Mouse (Mus musculus) kidney, postnatal 36 days (tissue): ENCODE measurements around the gene Olfr1049.
"Not testable (repeated sequence)": the region's sequence is repeated elsewhere in the genome, so short reads cannot be mapped to it uniquely, and the experiment has no call there.

ENCODE experiments used
- DNase-seq, 2 experiments: peaks; one replicate each; pipeline ENCODE4 v3.0.0; 2021 to 2022; ENCODE audit warnings: mixed read lengths in 2 of 2

Olfr1049 gene

DNA sequence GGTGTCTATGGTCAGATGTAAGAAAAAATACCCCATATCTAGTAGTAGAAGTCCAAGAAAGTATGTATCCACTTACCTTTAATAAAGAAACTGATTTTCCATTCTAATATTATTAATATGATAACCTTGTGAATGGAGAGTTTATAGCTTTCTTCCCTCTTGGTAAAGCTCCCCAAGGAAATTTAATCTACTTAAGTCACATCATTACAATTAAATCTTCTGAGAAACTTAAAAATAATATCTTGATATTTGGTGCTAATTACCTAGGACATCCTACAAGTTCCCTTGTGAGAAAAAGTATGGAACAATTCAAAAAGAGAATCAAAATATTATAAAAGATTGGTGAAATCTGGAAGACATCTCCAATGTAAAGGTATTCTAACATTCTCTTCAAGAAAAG, at the start of gene Olfr1049:
Olfr1049 (minus strand) TSS at position 101 of the 400 bp plus-strand sequence.
- not testable (repeated sequence) for DNase-seq

- no peak for DNase-seq
These were observed 34.0 kb upstream of the Olfr1049 start, which contains the start of gene Olfr1052 for GRCm38 (mm10) chr2:86292155-86292554. Gene Olfr1052 (plus strand): TSS chr2:86292455.

GRCm38 (mm10) chr2:86278988-86279387, 20.9 kb upstream of the Olfr1049 start, which contains the start of gene Olfr1051:
Gene Olfr1051 (minus strand): TSS chr2:86279088.
- DNase-seq: not testable (repeated sequence)

GRCm38 (mm10) chr2:86240189-86240588, 17.9 kb downstream of the Olfr1049 start, which contains the start of gene Olfr1048:
Gene Olfr1048 (minus strand): TSS chr2:86240289.
- no peak for DNase-seq

GRCm38 (mm10) chr2:86231301-86231700, 26.8 kb downstream of the Olfr1049 start, which contains the start of gene Olfr1047:
Gene Olfr1047 (minus strand): TSS chr2:86231401.
- no peak for DNase-seq

DNA sequence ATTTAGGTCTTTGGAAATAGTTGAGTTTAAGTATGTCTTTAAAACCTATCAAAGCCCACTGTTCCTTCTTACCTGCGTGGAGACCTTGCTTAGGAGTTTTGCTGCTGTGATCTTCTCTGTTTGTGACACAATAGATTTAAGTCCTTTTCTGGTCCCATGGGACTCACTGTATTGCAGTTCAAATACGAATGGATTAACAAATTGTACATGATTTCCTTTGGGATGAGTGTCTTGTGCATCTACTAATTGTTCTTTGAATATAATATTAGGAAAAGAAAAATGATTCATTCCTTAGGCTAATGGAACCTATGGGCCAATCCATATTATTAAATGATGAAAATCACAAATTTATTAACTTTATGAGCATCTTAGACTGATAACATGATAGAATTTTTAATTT, 38.9 kb downstream of the Olfr1049 start, which contains the start of gene Olfr1046:
Olfr1046 (minus strand) TSS at position 101 of the 400 bp plus-strand sequence.
- no peak for DNase-seq
